Mouse (Mus musculus) neutrophil, adult 59 days (primary cell): Measurements from ENCODE around the gene Olfr1118. TPM values are rescaled to one million over a fixed set of nuclear protein-coding genes. Genes with fewer than 3 reads are reported as not detected.

ENCODE experiments used
- total RNA-seq, 2 experiments: library from RNA; stranded (reverse); gene quantifications; 1 replicate in 1 of 2; 2 replicates in 1 of 2; pipeline ENCODE4 v1.2.4; 2023

The Olfr1118 gene
- total RNA-seq = not detected

DNA sequence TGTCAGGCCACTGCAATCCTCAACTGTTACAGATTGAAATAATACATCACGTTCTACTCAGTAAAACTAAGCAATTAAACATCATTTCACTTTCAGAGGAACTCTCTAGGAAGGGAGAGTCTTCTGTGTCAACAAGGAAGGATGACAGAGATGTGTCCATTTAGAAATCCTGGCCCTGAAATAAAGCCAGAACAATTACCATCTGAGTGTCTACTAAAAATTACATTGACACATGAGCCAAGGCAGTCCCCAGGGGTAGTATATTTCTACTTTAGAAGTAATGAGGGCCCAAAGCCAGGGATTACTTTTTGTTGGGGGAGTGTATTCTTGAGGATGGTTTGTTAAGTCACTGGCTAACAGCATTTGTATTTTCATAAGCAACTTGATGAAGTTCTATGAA, at the start of gene Olfr1118:
Olfr1118 (plus strand) TSS at position 301 of the 400 bp plus-strand sequence.

DNA sequence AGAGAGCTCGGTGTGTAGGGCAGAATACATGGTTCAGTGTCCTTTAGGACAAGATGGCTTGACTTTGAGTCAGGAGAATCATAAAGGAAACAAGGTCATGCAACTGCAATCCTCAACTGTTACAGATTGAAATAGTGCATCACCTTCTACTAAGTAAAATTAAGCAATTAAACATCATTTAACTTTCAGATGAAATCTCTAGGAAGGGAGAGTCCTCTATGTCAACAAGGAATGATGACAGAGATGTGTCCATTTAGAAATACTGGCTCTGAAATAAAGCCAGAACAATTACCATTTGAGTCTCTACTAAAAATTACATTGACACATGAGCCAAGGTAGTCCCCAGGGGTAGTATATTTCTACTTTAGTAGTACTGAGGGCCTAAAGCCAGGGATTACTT, 40.1 kb upstream of the Olfr1118 start, which contains the start of gene Olfr1116:
Olfr1116 (plus strand) TSS at position 301 of the 400 bp plus-strand sequence.

GRCm38 (mm10) chr2:87354515-87354914, 47.1 kb downstream of the Olfr1118 start, which contains the start of gene Olfr1120:
Gene Olfr1120 (plus strand): TSS chr2:87354815.

Other genes with a start within 250 kb of the Olfr1118 start
- gene Olfr1107, start 231.8 kb upstream of the Olfr1118 start, total RNA-seq = not detected
- not detected for gene Olfr1109, start 211.6 kb upstream of the Olfr1118 start, total RNA-seq
- gene Olfr259, start 193.0 kb upstream of the Olfr1118 start, total RNA-seq = not detected
- not detected for gene Olfr1110, start 167.3 kb upstream of the Olfr1118 start, total RNA-seq
- not detected for gene Olfr1111, start 155.0 kb upstream of the Olfr1118 start, total RNA-seq
- not detected for gene Olfr1112, start 119.8 kb upstream of the Olfr1118 start, total RNA-seq
- not detected for gene Olfr1113, start 98.6 kb upstream of the Olfr1118 start, total RNA-seq
- gene Olfr1115, start 59.6 kb upstream of the Olfr1118 start, total RNA-seq = not detected
- gene Olfr1116, start 40.0 kb upstream of the Olfr1118 start, total RNA-seq = not detected
- not detected for gene Olfr1120, start 47.2 kb downstream of the Olfr1118 start, total RNA-seq
- gene Olfr1121, start 62.3 kb downstream of the Olfr1118 start, total RNA-seq = not detected
- not detected for gene Olfr1122, start 78.3 kb downstream of the Olfr1118 start, total RNA-seq
- gene Olfr1123, start 109.1 kb downstream of the Olfr1118 start, total RNA-seq = not detected
- gene Olfr1124, start 122.7 kb downstream of the Olfr1118 start, total RNA-seq = not detected
- gene Olfr1126, start 146.4 kb downstream of the Olfr1118 start, total RNA-seq = not detected
- gene Pramel7, start 189.5 kb downstream of the Olfr1118 start, total RNA-seq = not detected
- not detected for gene Pramel6, start 199.0 kb downstream of the Olfr1118 start, total RNA-seq
- gene Olfr153, start 224.2 kb downstream of the Olfr1118 start, total RNA-seq = not detected
- not detected for gene Olfr1128, start 238.0 kb downstream of the Olfr1118 start, total RNA-seq